Mouse (Mus musculus): ENCODE measurements around the gene Nfil3.

- TF ChIP-seq POLR2A (IDR thresholded peaks at IDR 0.05; ENCODE audit: low read depth, low read length) (no peak), CTCF (IDR thresholded peaks at IDR 0.05; ENCODE audit: borderline replicate concordance, insufficient read depth, low read length) (no peak)
These were observed 5.4 kb upstream of the Nfil3 start for GRCm38 (mm10) chr13:52986215-52986780.
